Mouse (Mus musculus) heart, embryonic 15.5 days (tissue): Measurements from ENCODE around the gene Gm42517. TPM values are rescaled to one million over a fixed set of nuclear protein-coding genes. Genes with fewer than 3 reads are reported as not detected.
A peak's percentile ranks its signal among the peaks of the same experiment; 100 is the strongest.

ENCODE experiments used
- ATAC-seq: fragments of 200-750 bp; cut with Nextera tagmentation; replicated peaks from 2 replicates; pipeline ENCODE4 v1.8.0; 2017; ENCODE audit warnings: low read depth, moderate TSS enrichment; ENCODE audit not compliant: insufficient number of reproducible peaks, insufficient read depth, low FRiP score
- H3K27ac ChIP-seq: fragments of 300-500 bp; sonication (generic); 2 replicates; pipeline ENCODE4 v1.5.1; 2015; ENCODE audit warnings: mild to moderate bottlenecking, inconsistent platforms
- H3K27me3 ChIP-seq: fragments of 300-500 bp; sonication (generic); 2 replicates; pipeline ENCODE4 v1.6.1; 2015; ENCODE audit warnings: inconsistent platforms
- H3K36me3 ChIP-seq: fragments of 300-500 bp; sonication (generic); 2 replicates; pipeline ENCODE4 v1.6.1; 2015; ENCODE audit warnings: mild to moderate bottlenecking, inconsistent platforms
- H3K4me1 ChIP-seq: fragments of 300-500 bp; sonication (generic); replicated peaks from 2 replicates; pipeline ENCODE4 v1.6.1; 2015; ENCODE audit warnings: inconsistent platforms
- H3K4me2 ChIP-seq: fragments of 300-500 bp; sonication (generic); 2 replicates; pipeline ENCODE4 v1.6.1; 2015; ENCODE audit warnings: inconsistent platforms, mild to moderate bottlenecking, moderate library complexity
- H3K4me3 ChIP-seq: fragments of 300-500 bp; sonication (generic); 2 replicates; pipeline ENCODE4 v1.5.1; 2015; ENCODE audit warnings: mild to moderate bottlenecking, inconsistent platforms
- H3K9ac ChIP-seq: fragments of 300-500 bp; sonication (generic); 2 replicates; pipeline ENCODE4 v1.6.1; 2015; ENCODE audit warnings: mild to moderate bottlenecking, inconsistent platforms
- H3K9me3 ChIP-seq: fragments of 300-500 bp; sonication (generic); replicated peaks from 2 replicates; pipeline ENCODE4 v1.6.1; 2016; ENCODE audit warnings: inconsistent platforms
- WGBS: fragments of 180-500 bp; shearing (Covaris S2); methylation state at CpG from one replicate; pipeline ENCODE4 v1.1.7; 2015; ENCODE audit warnings: mixed read lengths; 5-methylcytosine and 5-hydroxymethylcytosine counted together
- polyA plus RNA-seq: library from polyadenylated mRNA; unstranded; fragments of >200 nt; fragmentation: Nextera tagmentation; extraction: Ambion mirVana; gene quantifications from 2 replicates; pipeline ENCODE4 v1.2.1, GENCODE M21; 2015

The Gm42517 gene
- not detected in 2 replicates for polyA plus RNA-seq

DNA sequence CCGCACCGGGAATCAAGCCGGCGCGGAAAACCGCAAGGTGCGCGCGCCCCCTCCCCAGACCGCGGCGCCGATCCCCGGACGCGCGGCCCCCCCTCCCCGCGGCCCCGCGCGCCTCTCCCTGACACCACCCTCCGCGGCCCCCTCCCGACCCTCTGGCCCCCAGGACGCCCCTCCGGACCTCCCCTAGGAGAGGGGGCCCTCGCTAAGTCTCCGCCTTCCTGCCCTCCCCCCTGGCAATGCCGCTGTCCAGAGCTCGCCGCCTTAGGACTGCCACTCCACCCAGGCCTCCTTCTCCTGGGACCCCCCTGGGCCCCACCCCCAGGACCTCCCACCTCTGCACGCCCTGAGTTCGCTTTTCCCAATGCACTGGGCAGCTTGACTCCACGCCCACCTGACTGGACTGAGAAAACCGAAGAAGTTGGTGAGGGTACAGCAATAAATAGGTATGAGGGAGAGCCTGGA is at the start of gene Gm42517:
Gm42517 (minus strand) TSS at position 52 of the 462 bp plus-strand sequence.
- Histone ChIP-seq H3K9ac (peak within 1 kb of the TSS; percentile 53), H3K27me3 (peaks cover 95% of the 10 kb centered on the region), H3K9me3 (no peaks in the 10 kb centered on the region), H3K4me1 (peaks cover 35% of the 10 kb centered on the region), H3K4me2 (peak within 1 kb of the TSS; percentile 99), H3K27ac (no peak within 1 kb of the TSS), H3K4me3 (peak within 1 kb of the TSS; percentile 60), H3K36me3 (no peaks in the 10 kb centered on the region)
- ATAC-seq, result no peak
- under 1% methylated on average over 24 of the region's 36 CpGs for WGBS

- no peaks in the 10 kb centered on the region for H3K9me3 ChIP-seq
- 65% methylated on average over 2 of the region's 2 CpGs for WGBS
- no peak for ATAC-seq
- no peaks in the 10 kb centered on the region for H3K4me1 ChIP-seq
- no peaks in the 10 kb centered on the region for H3K36me3 ChIP-seq
- H3K4me2 ChIP-seq, result no peak overlapping the region
- H3K4me3 ChIP-seq, result no peak overlapping the region
- no peak overlapping the region for H3K9ac ChIP-seq
- H3K27me3 ChIP-seq, result no peaks in the 10 kb centered on the region
- H3K27ac ChIP-seq, result no peak overlapping the region
These were observed 47.0 kb upstream of the Gm42517 start for GRCm38 (mm10) chr5:108414711-108415110.

DNA sequence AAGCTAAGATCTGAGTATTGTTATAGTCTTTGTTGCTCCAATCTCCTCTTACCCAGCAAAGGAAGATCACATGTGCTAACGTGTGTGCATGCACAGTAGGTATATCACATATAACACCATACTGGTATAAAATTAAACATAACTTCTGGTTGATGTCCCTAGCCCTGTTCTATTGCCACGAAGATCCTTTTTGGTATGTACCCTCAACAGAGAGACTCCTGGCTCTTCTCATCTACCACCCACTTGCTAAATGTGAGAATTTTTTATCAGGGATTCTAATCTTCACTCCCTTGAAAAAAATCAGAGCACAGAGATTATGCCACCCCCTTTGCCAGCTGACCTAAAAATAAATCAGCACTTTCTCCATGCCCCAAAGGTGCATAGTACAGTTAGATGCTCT is 39.3 kb upstream of the Gm42517 start:
- WGBS, result 56% methylated on average over 2 of the region's 2 CpGs
- Histone ChIP-seq H3K27me3 (0 out of 2 replicates have a peak, but pooled peaks cover 3% of the 10 kb centered on the region), H3K27ac (no peak overlapping the region), H3K36me3 (no peaks in the 10 kb centered on the region), H3K4me3 (no peak overlapping the region), H3K4me1 (no peaks in the 10 kb centered on the region), H3K4me2 (no peak overlapping the region), H3K9me3 (no peaks in the 10 kb centered on the region), H3K9ac (no peak overlapping the region)
- ATAC-seq, result no peak

- no peak for ATAC-seq
- H3K4me1 ChIP-seq, result no peaks in the 10 kb centered on the region
- H3K27me3 ChIP-seq, result 0 out of 2 replicates have a peak, but pooled peaks cover 3% of the 10 kb centered on the region
- H3K4me2 ChIP-seq, result no peak overlapping the region
- WGBS, result 50% methylated on average over 1 of the region's 1 CpGs
- H3K4me3 ChIP-seq, result no peak overlapping the region
- H3K9ac ChIP-seq, result no peak overlapping the region
- no peak overlapping the region for H3K27ac ChIP-seq
- no peaks in the 10 kb centered on the region for H3K36me3 ChIP-seq
- H3K9me3 ChIP-seq, result no peaks in the 10 kb centered on the region
These were observed 37.7 kb upstream of the Gm42517 start for GRCm38 (mm10) chr5:108405460-108405859.

DNA sequence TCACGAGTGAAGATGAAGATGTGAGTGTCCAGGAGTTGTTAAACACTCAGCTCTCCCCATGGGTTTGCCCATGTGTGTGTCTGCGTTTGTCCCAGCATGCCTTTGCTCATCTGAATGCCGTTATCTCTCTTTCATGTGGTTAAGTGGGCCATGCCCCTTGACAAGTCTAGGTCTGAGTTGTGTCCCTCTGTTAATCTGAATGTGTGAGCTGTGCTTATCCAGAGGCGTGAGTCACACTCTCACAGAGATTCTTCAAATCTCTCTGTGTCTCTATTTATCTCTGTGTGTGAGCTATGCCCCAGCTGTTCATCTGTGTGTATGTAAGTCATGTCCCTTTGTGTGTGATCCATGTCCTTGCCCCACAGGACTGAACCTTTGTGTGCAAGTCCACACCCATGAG is 35.7 kb upstream of the Gm42517 start:
- H3K36me3 ChIP-seq, result no peaks in the 10 kb centered on the region
- no peak for ATAC-seq
- 60% methylated on average over 4 of the region's 4 CpGs for WGBS
- H3K9ac ChIP-seq, result no peak overlapping the region
- 0 out of 2 replicates have a peak, but pooled peaks cover 3% of the 10 kb centered on the region for H3K27me3 ChIP-seq
- no peaks in the 10 kb centered on the region for H3K4me1 ChIP-seq
- no peaks in the 10 kb centered on the region for H3K9me3 ChIP-seq
- H3K4me2 ChIP-seq, result no peak overlapping the region
- no peak overlapping the region for H3K27ac ChIP-seq
- no peak overlapping the region for H3K4me3 ChIP-seq

- 61% methylated on average over 3 of the region's 3 CpGs for WGBS
- H3K9me3 ChIP-seq, result no peaks in the 10 kb centered on the region
- H3K9ac ChIP-seq, result no peak overlapping the region
- no peaks in the 10 kb centered on the region for H3K36me3 ChIP-seq
- H3K27ac ChIP-seq, result no peak overlapping the region
- ATAC-seq, result no peak
- no peak overlapping the region for H3K4me2 ChIP-seq
- H3K4me1 ChIP-seq, result no peaks in the 10 kb centered on the region
- H3K4me3 ChIP-seq, result no peak overlapping the region
- H3K27me3 ChIP-seq, result no peaks in the 10 kb centered on the region
These were observed 22.0 kb upstream of the Gm42517 start for GRCm38 (mm10) chr5:108389744-108390143.

- Histone ChIP-seq H3K27me3 (no peaks in the 10 kb centered on the region), H3K27ac (no peak within 1 kb of the TSS), H3K36me3 (no peaks in the 10 kb centered on the region), H3K4me1 (no peaks in the 10 kb centered on the region), H3K9ac (no peak within 1 kb of the TSS), H3K9me3 (no peaks in the 10 kb centered on the region), H3K4me2 (no peak within 1 kb of the TSS), H3K4me3 (no peak within 1 kb of the TSS)
- WGBS, result 59% methylated on average over 7 of the region's 7 CpGs
- ATAC-seq, result no peak
These were observed 20.5 kb upstream of the Gm42517 start, which contains the start of gene Pde6b for GRCm38 (mm10) chr5:108388201-108388600. Pde6b (plus strand) TSS chr5:108388391.

DNA sequence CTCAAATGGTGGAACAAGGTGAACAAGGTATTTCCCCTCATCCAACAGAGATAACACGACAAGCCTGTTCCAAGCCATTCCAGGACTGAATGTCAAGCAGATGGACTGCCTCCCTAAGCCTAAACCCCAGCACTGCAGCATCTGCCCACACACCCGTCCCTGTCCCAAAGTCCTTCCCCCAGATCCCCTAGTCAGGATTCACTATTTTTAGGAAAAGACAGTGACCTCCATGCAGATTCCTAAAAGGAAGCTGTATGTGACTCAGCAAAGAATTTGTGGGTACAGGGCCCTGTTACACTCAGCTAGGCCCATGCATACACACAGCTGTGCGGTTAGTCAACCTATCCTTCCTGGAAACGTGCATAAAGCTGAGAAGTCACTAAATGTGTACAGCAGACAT is 18.7 kb upstream of the Gm42517 start:
- Histone ChIP-seq H3K27me3 (no peaks in the 10 kb centered on the region), H3K27ac (no peak overlapping the region), H3K4me3 (no peak overlapping the region), H3K4me2 (no peak overlapping the region), H3K4me1 (no peaks in the 10 kb centered on the region), H3K9ac (no peak overlapping the region), H3K36me3 (no peaks in the 10 kb centered on the region), H3K9me3 (no peaks in the 10 kb centered on the region)
- ATAC-seq, result no peak
- WGBS, result 64% methylated on average over 4 of the region's 4 CpGs

DNA sequence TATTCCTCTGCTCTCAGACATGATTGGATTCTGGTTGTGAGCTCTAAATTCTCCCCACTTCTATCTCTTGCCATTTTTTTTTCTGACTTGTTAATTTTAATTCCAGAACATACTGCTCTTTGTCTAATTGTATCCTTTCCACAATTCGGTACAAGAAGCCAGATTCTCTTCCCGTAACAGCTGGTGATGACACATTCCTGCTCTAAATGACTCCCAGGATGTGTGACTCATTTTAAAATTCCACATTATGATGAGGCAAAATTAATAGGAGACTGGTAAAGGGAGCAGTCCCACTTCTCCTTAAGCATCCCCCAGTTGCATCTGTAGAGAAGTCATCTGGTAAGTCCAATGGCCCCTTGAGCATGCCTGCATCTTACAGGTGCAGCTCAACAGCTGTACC is 17.9 kb upstream of the Gm42517 start:
- Histone ChIP-seq H3K36me3 (no peaks in the 10 kb centered on the region), H3K9ac (no peak overlapping the region), H3K4me1 (no peaks in the 10 kb centered on the region), H3K4me3 (no peak overlapping the region), H3K27me3 (no peaks in the 10 kb centered on the region), H3K4me2 (no peak overlapping the region), H3K9me3 (no peaks in the 10 kb centered on the region), H3K27ac (no peak overlapping the region)
- ATAC-seq, result no peak
- 64% methylated on average over 2 of the region's 2 CpGs for WGBS

GRCm38 (mm10) chr5:108378346-108378745 is 10.6 kb upstream of the Gm42517 start:
- Histone ChIP-seq H3K27me3 (peaks cover 20% of the 10 kb centered on the region; the same call in 1 of the 2 replicates), H3K4me2 (no peak overlapping the region), H3K36me3 (no peaks in the 10 kb centered on the region), H3K27ac (no peak overlapping the region), H3K4me1 (no peaks in the 10 kb centered on the region), H3K9ac (no peak overlapping the region), H3K9me3 (no peaks in the 10 kb centered on the region), H3K4me3 (no peak overlapping the region)
- no peak for ATAC-seq
- WGBS, result 65% methylated on average over 4 of the region's 4 CpGs

GRCm38 (mm10) chr5:108376059-108376458 is 8.3 kb upstream of the Gm42517 start:
- Histone ChIP-seq H3K27ac (no peak overlapping the region), H3K27me3 (peaks cover 39% of the 10 kb centered on the region)
- no peak for ATAC-seq

DNA sequence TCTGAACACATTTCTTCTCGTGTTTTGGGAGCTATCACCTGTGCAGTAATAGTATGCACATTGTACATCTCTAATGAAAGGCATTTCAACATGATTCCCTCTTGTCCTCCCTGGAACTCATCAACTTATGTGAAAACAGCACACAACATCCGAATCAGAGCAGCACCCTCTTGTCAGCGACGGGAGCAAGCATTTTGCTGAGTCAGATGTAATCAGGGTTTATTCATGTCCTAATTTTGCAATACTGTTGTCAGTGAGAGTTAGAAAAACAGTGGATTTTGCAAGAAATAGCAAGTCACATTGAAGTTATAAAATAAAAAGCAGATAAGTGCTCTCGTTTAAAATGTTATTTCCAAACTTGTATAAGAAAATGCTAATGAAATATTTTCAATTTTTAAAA is 6.4 kb upstream of the Gm42517 start:
- no peaks in the 10 kb centered on the region for H3K36me3 ChIP-seq
- H3K4me2 ChIP-seq, result no peak overlapping the region
- no peak overlapping the region for H3K27ac ChIP-seq
- H3K27me3 ChIP-seq, result peaks cover 59% of the 10 kb centered on the region
- no peak overlapping the region for H3K9ac ChIP-seq
- ATAC-seq, result no peak
- 61% methylated on average over 5 of the region's 5 CpGs for WGBS
- H3K4me3 ChIP-seq, result no peak overlapping the region
- H3K4me1 ChIP-seq, result peaks cover 5% of the 10 kb centered on the region
- H3K9me3 ChIP-seq, result no peaks in the 10 kb centered on the region

More at GRCm38 (mm10) chr5:108376059-108376458, 8.3 kb upstream of the Gm42517 start:
- Histone ChIP-seq H3K4me2 (no peak overlapping the region), H3K9ac (no peak overlapping the region), H3K36me3 (no peaks in the 10 kb centered on the region), H3K4me3 (no peak overlapping the region), H3K9me3 (no peaks in the 10 kb centered on the region), H3K4me1 (no peaks in the 10 kb centered on the region)
- 47% methylated on average over 1 of the region's 1 CpGs for WGBS
